Mouse (Mus musculus) cortical plate, adult 2 months (tissue): ENCODE measurements at regions not wholly inside any gene's neighbourhood (a gene's known extent, or its start where the extent isn't known, plus 50 kb on each side); places are given as distances from the start of the nearest gene placed in this dataset.

Experiments used
- CTCF ChIP-seq: fragments of 200-500 bp; IDR thresholded peaks from 2 replicates; pipeline ENCODE4 v1.5.1; 2011; ENCODE audit warnings: mild to moderate bottlenecking, control low read depth, low read length; ENCODE audit not compliant: insufficient read depth; ENCODE audit errors: extremely low read depth
- POLR2A ChIP-seq: fragments of 200-500 bp; IDR thresholded peaks from 2 replicates; pipeline ENCODE4 v1.6.1; 2011; ENCODE audit warnings: mild to moderate bottlenecking, low read length, control low read depth; ENCODE audit not compliant: insufficient read depth; ENCODE audit errors: extremely low read depth

DNA sequence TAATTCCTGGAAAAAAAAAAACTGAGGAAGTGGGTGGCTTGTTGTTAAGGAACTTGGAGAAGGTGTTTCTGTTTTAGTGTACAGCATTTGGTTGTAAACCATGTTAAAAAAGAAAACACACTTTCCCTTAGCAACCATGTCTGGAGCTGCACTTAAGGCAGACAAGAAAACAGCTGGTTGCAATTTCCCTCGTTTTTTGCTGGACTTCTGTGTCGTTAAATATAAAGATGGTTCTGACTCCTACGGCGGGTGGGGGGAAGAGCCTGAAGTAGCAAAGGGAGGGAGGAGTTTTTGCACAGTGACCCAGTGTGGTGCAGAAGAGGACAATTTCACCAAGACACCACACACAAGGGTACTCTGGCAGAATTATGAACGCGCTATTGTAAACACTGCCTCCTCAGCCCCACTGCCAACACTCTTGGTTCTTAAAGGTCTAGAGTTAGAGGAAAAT lies 89.8 kb upstream of the Tnfaip3 start:
- no peak for TF ChIP-seq CTCF
- TF ChIP-seq POLR2A = no peak
